Mouse (Mus musculus): ENCODE data around the gene Dbt. TPM values are rescaled to one million over a fixed set of nuclear protein-coding genes. Genes with fewer than 3 reads are reported as not detected.
A peak's percentile ranks its signal among the peaks of the same experiment; 100 is the strongest.

Dbt gene
- polyA plus RNA-seq (2012; rRNA removed): 2.3 and 2.6 TPM in 2 replicates

GRCm38 (mm10) chr3:116512904-116513716 lies at the start of gene Dbt:
TSS of gene Dbt (plus strand) at chr3:116513070.
- peaks cover 2% of the 10 kb centered on the region; the same call in 1 of the 2 replicates for H3K4me1 ChIP-seq (ENCODE audit: control insufficient read depth, insufficient read depth, insufficient read length)
- no peaks in the 10 kb centered on the region for H3K36me3 ChIP-seq (ENCODE audit: control insufficient read depth, insufficient read depth, low read length)
- 1% methylated on average over 36 of the region's 36 CpGs for WGBS
- no peaks in the 10 kb centered on the region for H3K27me3 ChIP-seq (ENCODE audit: control insufficient read depth, insufficient read depth, low read length)
- peak within 1 kb of the TSS; percentile 78 for H3K4me3 ChIP-seq (ENCODE audit: extremely low read depth, insufficient read depth, insufficient read length)
- TF ChIP-seq CTCF (IDR thresholded peaks at IDR 0.05; ENCODE audit: extremely low read depth, insufficient read depth, insufficient read length, insufficient replicate concordance): no peak
- TF ChIP-seq POLR2A (IDR thresholded peaks at IDR 0.05; ENCODE audit: low read depth, low read length): peak; percentile 35; the same call in 1 of the 2 replicates
- peak; percentile 73 to 77 for DNase-seq (ENCODE audit: low read depth in 1 of 2, low spot score in 2 of 2)
- peak within 1 kb of the TSS; percentile 6 for H3K27ac ChIP-seq (ENCODE audit: insufficient read depth, low read length)

GRCm38 (mm10) chr3:116464318-116464717 lies 48.6 kb upstream of the Dbt start:
- WGBS: 90% methylated on average over 2 of the region's 2 CpGs
- DNase-seq (ENCODE audit: low read depth in 1 of 2, low spot score in 2 of 2): no peak

GRCm38 (mm10) chr3:116465709-116466108 lies 47.2 kb upstream of the Dbt start:
- no peak overlapping the region for H3K4me3 ChIP-seq (ENCODE audit: extremely low read depth, insufficient read depth, insufficient read length)
- 16% methylated on average over 12 of the region's 12 CpGs for WGBS
- H3K4me1 ChIP-seq (ENCODE audit: control insufficient read depth, insufficient read depth, insufficient read length): peaks cover 3% of the 10 kb centered on the region; the same call in 1 of the 2 replicates
- H3K27ac ChIP-seq (ENCODE audit: insufficient read depth, low read length): no peak overlapping the region
- no peaks in the 10 kb centered on the region for H3K27me3 ChIP-seq (ENCODE audit: control insufficient read depth, insufficient read depth, low read length)
- no peaks in the 10 kb centered on the region for H3K36me3 ChIP-seq (ENCODE audit: control insufficient read depth, insufficient read depth, low read length)
- peak; percentile 8 to 34 for DNase-seq (ENCODE audit: low read depth in 1 of 2, low spot score in 2 of 2)
- no peak for TF ChIP-seq POLR2A (IDR thresholded peaks at IDR 0.05; ENCODE audit: low read depth, low read length)
- no peak for TF ChIP-seq CTCF (IDR thresholded peaks at IDR 0.05; ENCODE audit: extremely low read depth, insufficient read depth, insufficient read length, insufficient replicate concordance)

More at GRCm38 (mm10) chr3:116464318-116464717, 48.6 kb upstream of the Dbt start:
- Histone ChIP-seq H3K27ac (ENCODE audit: insufficient read depth, low read length) (no peak overlapping the region), H3K27me3 (ENCODE audit: control insufficient read depth, insufficient read depth, low read length) (no peaks in the 10 kb centered on the region), H3K4me3 (ENCODE audit: extremely low read depth, insufficient read depth, insufficient read length) (no peak overlapping the region), H3K4me1 (ENCODE audit: control insufficient read depth, insufficient read depth, insufficient read length) (peaks cover 3% of the 10 kb centered on the region; the same call in 1 of the 2 replicates), H3K36me3 (ENCODE audit: control insufficient read depth, insufficient read depth, low read length) (no peaks in the 10 kb centered on the region)
- TF ChIP-seq POLR2A (IDR thresholded peaks at IDR 0.05; ENCODE audit: low read depth, low read length): no peak

DNA sequence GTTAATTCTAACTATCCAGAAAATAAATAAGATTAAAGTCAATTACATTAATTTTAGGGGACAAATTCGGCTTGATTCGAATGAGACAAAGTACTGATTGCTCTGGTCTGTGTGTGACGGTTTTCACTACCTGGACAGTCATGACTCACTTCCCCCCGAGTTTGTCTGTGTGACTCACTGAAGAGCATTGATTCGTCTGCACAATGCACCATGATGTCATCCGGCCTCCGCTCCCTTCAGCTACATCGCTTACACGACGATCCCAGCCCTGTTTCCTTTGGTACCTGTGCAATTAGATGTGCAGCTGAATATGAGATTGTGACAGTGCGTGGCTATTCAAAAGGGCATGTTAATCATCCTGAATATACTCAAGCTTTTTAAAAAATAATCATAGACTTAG lies 38.3 kb upstream of the Dbt start:
- 73% methylated on average over 11 of the region's 11 CpGs for WGBS
- no peaks in the 10 kb centered on the region for H3K27me3 ChIP-seq (ENCODE audit: control insufficient read depth, insufficient read depth, low read length)
- no peaks in the 10 kb centered on the region for H3K36me3 ChIP-seq (ENCODE audit: control insufficient read depth, insufficient read depth, low read length)
- no peak overlapping the region for H3K27ac ChIP-seq (ENCODE audit: insufficient read depth, low read length)
- no peak for DNase-seq (ENCODE audit: low read depth in 1 of 2, low spot score in 2 of 2)
- no peaks in the 10 kb centered on the region for H3K4me1 ChIP-seq (ENCODE audit: control insufficient read depth, insufficient read depth, insufficient read length)
- no peak for TF ChIP-seq CTCF (IDR thresholded peaks at IDR 0.05; ENCODE audit: extremely low read depth, insufficient read depth, insufficient read length, insufficient replicate concordance)
- no peak for TF ChIP-seq POLR2A (IDR thresholded peaks at IDR 0.05; ENCODE audit: low read depth, low read length)
- H3K4me3 ChIP-seq (ENCODE audit: extremely low read depth, insufficient read depth, insufficient read length): no peak overlapping the region

DNA sequence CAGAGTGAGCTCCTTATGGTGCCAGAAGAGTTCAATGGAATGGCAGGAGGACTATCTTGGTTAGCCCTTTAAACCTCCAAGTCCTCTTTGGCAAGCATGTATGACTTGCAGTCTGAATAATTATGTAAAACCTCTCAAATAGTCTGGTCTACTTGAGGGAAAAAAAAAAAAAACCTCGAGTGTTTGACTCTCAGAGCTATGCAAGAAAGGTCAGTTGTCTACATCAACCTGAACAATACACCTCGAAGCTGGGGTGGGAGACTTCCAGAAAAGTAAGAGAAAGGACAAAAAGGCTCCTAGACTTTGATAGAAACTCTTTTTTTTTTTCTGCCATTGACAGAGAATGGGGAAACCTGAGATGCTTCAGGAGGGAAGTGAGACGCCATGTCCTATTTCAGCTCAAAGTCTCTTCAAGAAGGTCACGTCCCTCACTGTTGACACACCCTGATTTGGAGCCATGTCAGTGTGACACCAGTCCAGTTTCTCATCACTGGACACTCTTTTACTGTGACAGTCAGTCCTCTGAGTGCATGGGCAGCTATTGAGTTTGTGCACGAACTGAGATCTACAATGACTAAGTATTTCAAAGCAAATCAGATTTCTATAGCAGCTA lies 36.1 kb upstream of the Dbt start:
- no peaks in the 10 kb centered on the region for H3K36me3 ChIP-seq (ENCODE audit: control insufficient read depth, insufficient read depth, low read length)
- H3K4me3 ChIP-seq (ENCODE audit: extremely low read depth, insufficient read depth, insufficient read length): no peak overlapping the region
- no peaks in the 10 kb centered on the region for H3K27me3 ChIP-seq (ENCODE audit: control insufficient read depth, insufficient read depth, low read length)
- TF ChIP-seq POLR2A (IDR thresholded peaks at IDR 0.05; ENCODE audit: low read depth, low read length): no peak
- TF ChIP-seq CTCF (IDR thresholded peaks at IDR 0.05; ENCODE audit: extremely low read depth, insufficient read depth, insufficient read length, insufficient replicate concordance): no peak
- WGBS: 62% methylated on average over 5 of the region's 5 CpGs
- H3K27ac ChIP-seq (ENCODE audit: insufficient read depth, low read length): no peak overlapping the region
- no peaks in the 10 kb centered on the region for H3K4me1 ChIP-seq (ENCODE audit: control insufficient read depth, insufficient read depth, insufficient read length)
- DNase-seq (ENCODE audit: low read depth in 1 of 2, low spot score in 2 of 2): no peak

- Histone ChIP-seq H3K27me3 (ENCODE audit: control insufficient read depth, insufficient read depth, low read length) (no peaks in the 10 kb centered on the region), H3K27ac (ENCODE audit: insufficient read depth, low read length) (no peak overlapping the region), H3K36me3 (ENCODE audit: control insufficient read depth, insufficient read depth, low read length) (no peaks in the 10 kb centered on the region), H3K4me3 (ENCODE audit: extremely low read depth, insufficient read depth, insufficient read length) (no peak overlapping the region), H3K4me1 (ENCODE audit: control insufficient read depth, insufficient read depth, insufficient read length) (no peaks in the 10 kb centered on the region)
- no peak for TF ChIP-seq CTCF (IDR thresholded peaks at IDR 0.05; ENCODE audit: extremely low read depth, insufficient read depth, insufficient read length, insufficient replicate concordance)
- 93% methylated on average over 7 of the region's 7 CpGs for WGBS
- DNase-seq (ENCODE audit: low read depth in 1 of 2, low spot score in 2 of 2): no peak
Observed at GRCm38 (mm10) chr3:116477351-116477750, 35.5 kb upstream of the Dbt start.

DNA sequence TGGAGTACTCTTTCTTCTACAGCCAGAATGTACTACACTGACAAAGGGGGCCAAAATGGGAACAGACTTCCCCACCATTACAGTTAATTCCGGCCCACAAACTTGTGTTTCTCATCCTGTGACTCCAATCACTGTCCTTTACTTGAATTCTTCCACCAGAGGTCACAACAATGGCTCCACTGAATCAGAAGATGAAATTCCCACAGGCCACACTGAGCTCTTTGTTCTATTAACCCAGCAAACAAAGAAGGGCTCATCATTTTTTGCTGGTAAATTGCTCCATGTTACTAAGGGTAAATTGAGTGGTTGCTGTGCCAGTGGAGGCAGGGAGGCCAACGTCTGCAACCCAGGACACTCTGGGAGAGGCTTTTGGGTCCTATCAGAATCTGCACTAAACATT lies 32.8 kb upstream of the Dbt start:
- Histone ChIP-seq H3K27me3 (ENCODE audit: control insufficient read depth, insufficient read depth, low read length) (no peaks in the 10 kb centered on the region), H3K4me3 (ENCODE audit: extremely low read depth, insufficient read depth, insufficient read length) (no peak overlapping the region), H3K27ac (ENCODE audit: insufficient read depth, low read length) (no peak overlapping the region), H3K36me3 (ENCODE audit: control insufficient read depth, insufficient read depth, low read length) (no peaks in the 10 kb centered on the region), H3K4me1 (ENCODE audit: control insufficient read depth, insufficient read depth, insufficient read length) (peaks cover 4% of the 10 kb centered on the region)
- DNase-seq (ENCODE audit: low read depth in 1 of 2, low spot score in 2 of 2): no peak
- TF ChIP-seq POLR2A (IDR thresholded peaks at IDR 0.05; ENCODE audit: low read depth, low read length) (no peak), CTCF (IDR thresholded peaks at IDR 0.05; ENCODE audit: extremely low read depth, insufficient read depth, insufficient read length, insufficient replicate concordance) (no peak)
- 91% methylated on average over 2 of the region's 2 CpGs for WGBS
